Mouse (Mus musculus) erythroblast, embryonic 14.5 days (primary cell): Measurements from ENCODE around the gene Mapk1ip1l.

Source experiments
- GATA1 ChIP-seq: IDR thresholded peaks from 2 replicates; pipeline ENCODE4 v1.6.1; 2012; ENCODE audit warnings: low read length, inconsistent platforms, mixed read lengths
- TAL1 ChIP-seq: IDR thresholded peaks from 3 replicates; pipeline ENCODE4 v1.6.1; 2012; ENCODE audit warnings: low read length, inconsistent platforms, mixed read lengths

GRCm38 (mm10) chr14:47307669-47308068, 9.6 kb downstream of the Mapk1ip1l start:
- no peak for TF ChIP-seq GATA1
- TF ChIP-seq TAL1 = no peak
